ENCODE assay signal across 13 mouse cellular contexts in genomic region chr6:118012987-118013866, GRCm38 (mm10). TPM values are rescaled to one million over a fixed set of nuclear protein-coding genes. Genes with fewer than 3 reads are reported as not detected.
DNase-seq lines count a peak whose midpoint lies in the region; ATAC-seq and TF ChIP-seq lines count a peak whose summit lies in the region.
"Had no signal": no experiment of that assay in that cellular context is flagged by ENCODE, and none has a peak within 500 bp of the region (broad histone marks: within the 10 kb centered on the region; RNA-seq: fewer than 3 reads in every experiment).

No protein-coding gene starts in this region.

- H3K9me3 ChIP-seq in midbrain, embryonic 16.5 days (replicated peaks; ENCODE audit: control insufficient read depth, low read length, poor library complexity, severe bottlenecking), result no peaks in the 10 kb centered on the region
- H3K9me3 ChIP-seq in midbrain, embryonic 13.5 days, result no peaks in the 10 kb centered on the region
- no peaks in the 10 kb centered on the region for H3K9me3 ChIP-seq in liver, embryonic 11.5 days (ENCODE audit: control insufficient read depth, low read length)
- H3K9me3 ChIP-seq: kidney, embryonic 15.5 days; liver, embryonic 13.5 days; neural tube, embryonic 12.5 days had no signal

- peaks cover 36% of the 10 kb centered on the region for H3K4me1 ChIP-seq in midbrain, embryonic 16.5 days (ENCODE audit: control insufficient read depth, insufficient read depth, low read length)
- peaks cover 24% of the 10 kb centered on the region for H3K4me1 ChIP-seq in midbrain, embryonic 13.5 days (replicated peaks)
- H3K4me1 ChIP-seq in cortical plate, adult 2 months (ENCODE audit: control insufficient read depth, insufficient read depth, low read length), result peaks cover 23% of the 10 kb centered on the region
- no peaks in the 10 kb centered on the region for H3K4me1 ChIP-seq in liver, embryonic 11.5 days (replicated peaks; ENCODE audit: control insufficient read depth, insufficient read depth, low read length)
- H3K4me1 ChIP-seq: liver, embryonic 13.5 days had no signal

- no peak for ATAC-seq in midbrain, embryonic 16.5 days
- ATAC-seq in midbrain, embryonic 13.5 days, result no peak
- ATAC-seq in liver, embryonic 11.5 days (replicated peaks; ENCODE audit: low FRiP score), result no peak
- ATAC-seq: activated CD4-positive, CD25-positive, alpha-beta regulatory T cell, adult 4 months had no signal

- peak; percentile 90 for TF ChIP-seq POLR2A in cortical plate, adult 2 months (IDR thresholded peaks at IDR 0.05; ENCODE audit: extremely low read depth, insufficient read depth, low read length)

- 0 out of 2 replicates have a peak, but pooled peaks cover 2% of the 10 kb centered on the region for H3K27me3 ChIP-seq in midbrain, embryonic 16.5 days (ENCODE audit: control insufficient read depth, insufficient read depth, low read depth, low read length)
- H3K27me3 ChIP-seq in midbrain, embryonic 13.5 days, result peaks cover 38% of the 10 kb centered on the region
- H3K27me3 ChIP-seq in liver, embryonic 11.5 days (replicated peaks; ENCODE audit: control insufficient read depth, insufficient read depth, low read length), result peaks cover 42% of the 10 kb centered on the region

- peak overlapping the region; percentile 15 for H3K9ac ChIP-seq in midbrain, embryonic 16.5 days (ENCODE audit: low read depth, low read length)
- H3K9ac ChIP-seq in midbrain, embryonic 13.5 days (replicated peaks), result no peak overlapping the region
- no peak overlapping the region for H3K9ac ChIP-seq in liver, embryonic 11.5 days (ENCODE audit: low read depth, low read length)
- H3K9ac ChIP-seq: kidney, embryonic 15.5 days; liver, embryonic 13.5 days; neural tube, embryonic 12.5 days had no signal

- peak overlapping the region; percentile 80 for H3K4me2 ChIP-seq in midbrain, embryonic 16.5 days (ENCODE audit: low read length)
- H3K4me2 ChIP-seq in midbrain, embryonic 13.5 days (replicated peaks), result no peak overlapping the region
- no peak overlapping the region for H3K4me2 ChIP-seq in liver, embryonic 11.5 days
- H3K4me2 ChIP-seq: kidney, embryonic 15.5 days; liver, embryonic 13.5 days; neural tube, embryonic 12.5 days had no signal

- no peak for TF ChIP-seq CTCF in cortical plate, adult 2 months (IDR thresholded peaks at IDR 0.05; ENCODE audit: extremely low read depth, insufficient read depth, low read length)
- no peak for TF ChIP-seq CTCF in left cerebral cortex, adult 2 months (IDR thresholded peaks at IDR 0.05)

- H3K36me3 ChIP-seq in midbrain, embryonic 16.5 days (ENCODE audit: control insufficient read depth, insufficient read depth, low read length), result no peaks in the 10 kb centered on the region
- no peaks in the 10 kb centered on the region for H3K36me3 ChIP-seq in midbrain, embryonic 13.5 days
- H3K36me3 ChIP-seq in liver, embryonic 11.5 days (ENCODE audit: control insufficient read depth, insufficient read depth, low read length), result no peaks in the 10 kb centered on the region
- H3K36me3 ChIP-seq: kidney, embryonic 15.5 days; liver, embryonic 13.5 days; neural tube, embryonic 12.5 days had no signal

- WGBS in midbrain, embryonic 16.5 days, result 65% methylated on average over 11 of the region's 11 CpGs
- WGBS in midbrain, embryonic 13.5 days, result 70% methylated on average over 11 of the region's 11 CpGs
- WGBS in liver, embryonic 11.5 days, result 71% methylated on average over 11 of the region's 11 CpGs

- H3K4me3 ChIP-seq in midbrain, embryonic 16.5 days (ENCODE audit: low read depth, low read length), result no peak overlapping the region; the same call in 1 of the 2 replicates
- H3K4me3 ChIP-seq in midbrain, embryonic 13.5 days (replicated peaks), result no peak overlapping the region
- H3K4me3 ChIP-seq in cortical plate, adult 2 months (ENCODE audit: insufficient read depth, low read length), result peak overlapping the region; percentile 97
- H3K4me3 ChIP-seq in left cerebral cortex, adult 2 months, result peak overlapping the region; percentile 48
- H3K4me3 ChIP-seq in liver, embryonic 11.5 days (ENCODE audit: low read depth, low read length), result no peak overlapping the region
- H3K4me3 ChIP-seq: erythroblast, embryonic 14.5 days; kidney, embryonic 15.5 days; liver, embryonic 13.5 days; neural tube, embryonic 12.5 days had no signal

- intact Hi-C loops in left cerebral cortex, adult 2 months (cut with DNase I), result loop anchor here (5.0 kb wide), 1 partner anchor 71 kb away; no protein-coding TSS in a partner anchor

- peak overlapping the region; percentile 74 for H3K27ac ChIP-seq in midbrain, embryonic 16.5 days (ENCODE audit: low read length)
- H3K27ac ChIP-seq in midbrain, embryonic 13.5 days, result no peak overlapping the region; the same call in 1 of the 2 replicates
- peak overlapping the region; percentile 88 for H3K27ac ChIP-seq in cortical plate, adult 2 months (ENCODE audit: insufficient read depth, low read length)
- H3K27ac ChIP-seq in left cerebral cortex, adult 2 months, result peak overlapping the region; percentile 96
- H3K27ac ChIP-seq in liver, embryonic 11.5 days (ENCODE audit: low read depth, low read length), result no peak overlapping the region
- H3K27ac ChIP-seq: kidney, embryonic 15.5 days; liver, embryonic 13.5 days; neural tube, embryonic 12.5 days had no signal

- DNase-seq in left cerebral cortex, adult 2 months (ENCODE audit: extremely low spot score in 1 of 2, low spot score in 2 of 2), result peak; percentile 76 to 80
- DNase-seq in kidney, adult 18-20 months, result no peak
- no peak for DNase-seq in kidney, postnatal 10 days
- no peak for DNase-seq in liver, embryonic 11.5 days (ENCODE audit: low spot score)
- DNase-seq: liver, embryonic 13.5 days; thymus, postnatal 36 days had no signal

RNA-seq across cellular contexts. Expression of gene Rasgef1a, which starts 2.0 kb away (rescaled TPM):
- 7.8 and 8.8 TPM in 2 replicates for polyA plus RNA-seq in midbrain, embryonic 16.5 days (2015; fragmentation: Nextera tagmentation; extraction: Ambion mirVana)
- 1.2 and 1.4 TPM in 2 replicates for polyA plus RNA-seq in midbrain, embryonic 13.5 days (2015; fragmentation: Nextera tagmentation; extraction: Ambion mirVana)
- polyA plus RNA-seq in cortical plate, adult 2 months (2012; rRNA removed), result 160 and 164 TPM in 2 replicates
- total RNA-seq in left cerebral cortex, adult 2 months (2021), result 100 to 1,000 TPM; 208 to 213 TPM
- 0.08 TPM in 1 of 2 replicates, not detected in the other for polyA plus RNA-seq in liver, embryonic 11.5 days (2014; fragmentation: Nextera tagmentation; extraction: Ambion mirVana)
- polyA plus RNA-seq: erythroblast, embryonic 14.5 days had no signal

Comparison
In these comparisons a context has a peak if more than half of its experiments do, and no peak if none do; other contexts are left out.
1. H3K27ac ChIP-seq: peak in midbrain, embryonic 16.5 days (single experiment), cortical plate, adult 2 months (single experiment) and left cerebral cortex, adult 2 months (single experiment); none in midbrain, embryonic 13.5 days (single experiment) and liver, embryonic 11.5 days (single experiment).
2. H3K4me3 ChIP-seq: peak in cortical plate, adult 2 months (single experiment) and left cerebral cortex, adult 2 months (single experiment); none in midbrain, embryonic 16.5 days (single experiment), midbrain, embryonic 13.5 days (single experiment) and liver, embryonic 11.5 days (single experiment).
3. DNase-seq: peak in left cerebral cortex, adult 2 months (2 of 2); none in kidney, adult 18-20 months (single experiment), kidney, postnatal 10 days (single experiment) and liver, embryonic 11.5 days (single experiment).
4. RNA of gene Rasgef1a, which starts 2.0 kb away (polyA plus RNA-seq): 160 to 164 TPM in cortical plate, adult 2 months; 7.8 to 8.8 TPM in midbrain, embryonic 16.5 days, 1.2 to 1.4 TPM in midbrain, embryonic 13.5 days and 0.08 TPM in liver, embryonic 11.5 days; every median in the first group is over 10 times any median in the second.